Mouse (Mus musculus) heart, embryonic 11.5 days (tissue): Measurements from ENCODE around the gene Rgs18. TPM values are rescaled to one million over a fixed set of nuclear protein-coding genes. Genes with fewer than 3 reads are reported as not detected.

ENCODE experiments used
- ATAC-seq: fragments of 200-750 bp; cut with Nextera tagmentation; replicated peaks from 2 replicates; pipeline ENCODE4 v1.8.0; 2017; ENCODE audit warnings: moderate library complexity; ENCODE audit not compliant: insufficient number of reproducible peaks, low FRiP score, low TSS enrichment
- H3K27ac ChIP-seq: fragments of 300-500 bp; sonication (generic); 2 replicates; pipeline ENCODE4 v1.5.1; 2014; ENCODE audit warnings: mild to moderate bottlenecking, low read depth, low read length
- H3K27me3 ChIP-seq: fragments of 300-500 bp; sonication (generic); 2 replicates; pipeline ENCODE4 v1.6.1; 2014; ENCODE audit warnings: mild to moderate bottlenecking, low read length, mixed read lengths; ENCODE audit not compliant: control insufficient read depth, insufficient read depth
- H3K36me3 ChIP-seq: fragments of 300-500 bp; sonication (generic); 2 replicates; pipeline ENCODE4 v1.6.1; 2014; ENCODE audit warnings: mild to moderate bottlenecking, low read length, moderate library complexity, mixed read lengths; ENCODE audit not compliant: control insufficient read depth, insufficient read depth
- H3K4me1 ChIP-seq: fragments of 300-500 bp; sonication (generic); 2 replicates; pipeline ENCODE4 v1.6.1; 2014; ENCODE audit warnings: low read length; ENCODE audit not compliant: control insufficient read depth, insufficient read depth
- H3K4me2 ChIP-seq: fragments of 300-500 bp; sonication (generic); 2 replicates; pipeline ENCODE4 v1.6.1; 2014; ENCODE audit warnings: mild to moderate bottlenecking, moderate library complexity
- H3K4me3 ChIP-seq: fragments of 300-500 bp; sonication (generic); 2 replicates; pipeline ENCODE4 v1.5.1; 2014; ENCODE audit warnings: low read depth, low read length
- H3K9ac ChIP-seq: fragments of 300-500 bp; sonication (generic); 2 replicates; pipeline ENCODE4 v1.6.1; 2014; ENCODE audit warnings: mild to moderate bottlenecking, low read depth, low read length, moderate library complexity
- H3K9me3 ChIP-seq: fragments of 300-500 bp; sonication (generic); replicated peaks from 2 replicates; pipeline ENCODE4 v1.6.1; 2016; ENCODE audit warnings: low read length; ENCODE audit not compliant: control insufficient read depth
- WGBS: fragments of 180-500 bp; shearing (Covaris S2); extraction: QIAGEN DNeasy Blood & Tissue Kit; methylation state at CpG from one replicate; pipeline ENCODE4 v1.1.7; 2014; ENCODE audit not compliant: insufficient replicate concordance; 5-methylcytosine and 5-hydroxymethylcytosine counted together
- polyA plus RNA-seq: library from polyadenylated mRNA; unstranded; fragments of >200 nt; fragmentation: Nextera tagmentation; extraction: Ambion mirVana; gene quantifications from 2 replicates; pipeline ENCODE4 v1.2.1, GENCODE M21; 2014

Gene Rgs18
- polyA plus RNA-seq = 2.5 and 2.7 TPM in 2 replicates

DNA sequence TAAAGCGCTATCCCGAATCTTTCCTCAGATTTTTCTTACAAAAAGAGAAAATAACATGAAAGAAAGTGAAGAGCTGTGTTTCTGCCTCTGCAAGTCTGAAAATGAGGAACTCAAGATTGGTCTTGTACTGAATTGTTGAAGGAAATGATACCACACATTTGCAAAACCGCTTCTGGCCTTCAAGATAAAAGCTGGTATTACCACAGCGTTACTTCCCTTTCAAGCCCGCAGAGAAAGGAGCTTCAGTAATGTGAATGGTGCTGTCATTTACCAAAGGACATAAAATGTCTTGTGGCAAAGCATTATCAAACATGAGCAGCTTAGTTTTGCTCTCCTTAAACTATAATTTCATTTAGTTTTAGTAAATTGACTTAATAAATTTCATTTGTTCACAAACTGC lies at the start of gene Rgs18:
Gene Rgs18 (minus strand): TSS at position 105 of the 400 bp plus-strand sequence.
- ATAC-seq = no peak
- 71% methylated on average over 5 of the region's 5 CpGs for WGBS
- no peaks in the 10 kb centered on the region for H3K27me3 ChIP-seq
- H3K9ac ChIP-seq = no peak within 1 kb of the TSS
- no peak within 1 kb of the TSS for H3K4me2 ChIP-seq
- H3K4me3 ChIP-seq = no peak within 1 kb of the TSS
- H3K9me3 ChIP-seq = no peaks in the 10 kb centered on the region
- H3K4me1 ChIP-seq = no peaks in the 10 kb centered on the region
- no peak within 1 kb of the TSS for H3K27ac ChIP-seq
- H3K36me3 ChIP-seq = no peaks in the 10 kb centered on the region

DNA sequence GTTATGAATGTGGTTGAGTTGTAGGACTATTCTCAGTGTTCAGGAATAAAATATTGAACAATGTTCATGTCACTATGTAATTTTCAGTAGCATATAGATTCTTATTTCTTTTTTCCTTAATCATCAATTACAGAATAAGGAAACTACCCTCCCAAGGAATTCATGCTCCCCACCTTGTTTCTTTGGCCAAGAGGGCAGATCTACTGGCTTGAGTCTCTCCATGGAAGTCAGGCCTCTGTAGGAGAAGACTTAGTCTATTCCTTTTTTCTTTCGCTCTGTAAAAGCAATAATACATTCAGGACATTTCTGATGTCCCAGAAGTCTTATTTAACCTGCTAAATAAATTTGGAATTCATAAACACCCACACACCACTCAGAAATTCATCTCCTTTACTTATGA lies 841 bp downstream of the Rgs18 start:
- H3K4me2 ChIP-seq = no peak overlapping the region
- no peak overlapping the region for H3K27ac ChIP-seq
- no peaks in the 10 kb centered on the region for H3K36me3 ChIP-seq
- no peaks in the 10 kb centered on the region for H3K9me3 ChIP-seq
- WGBS = 77% methylated on average over 1 of the region's 1 CpGs
- H3K4me3 ChIP-seq = no peak overlapping the region
- no peaks in the 10 kb centered on the region for H3K27me3 ChIP-seq
- H3K4me1 ChIP-seq = no peaks in the 10 kb centered on the region
- H3K9ac ChIP-seq = no peak overlapping the region
- ATAC-seq = no peak

DNA sequence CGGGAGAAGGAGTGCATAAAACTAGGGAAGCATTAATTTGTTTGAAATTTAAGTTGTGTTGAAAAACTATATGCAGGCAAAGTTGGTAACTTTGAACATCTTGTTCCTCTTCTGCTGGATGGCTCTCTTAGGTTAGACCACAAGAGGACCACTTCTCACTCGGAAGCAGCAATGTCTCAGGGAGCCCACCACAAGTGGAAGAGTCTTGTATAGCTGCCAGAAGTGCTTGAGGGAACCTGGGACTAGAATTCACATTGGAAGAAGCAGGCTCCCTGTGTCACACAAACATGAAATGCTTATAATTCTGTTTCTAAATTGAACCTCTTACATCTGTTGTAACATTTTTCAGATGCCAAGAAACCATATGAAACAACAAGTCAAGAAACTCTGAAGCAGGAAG lies 9.0 kb downstream of the Rgs18 start:
- H3K27ac ChIP-seq = no peak overlapping the region
- H3K4me1 ChIP-seq = no peaks in the 10 kb centered on the region
- no peaks in the 10 kb centered on the region for H3K36me3 ChIP-seq
- H3K27me3 ChIP-seq = no peaks in the 10 kb centered on the region
- no peak overlapping the region for H3K4me2 ChIP-seq
- H3K4me3 ChIP-seq = no peak overlapping the region
- no peak for ATAC-seq
- WGBS = 50% methylated on average over 2 of the region's 2 CpGs
- no peaks in the 10 kb centered on the region for H3K9me3 ChIP-seq
- H3K9ac ChIP-seq = no peak overlapping the region

DNA sequence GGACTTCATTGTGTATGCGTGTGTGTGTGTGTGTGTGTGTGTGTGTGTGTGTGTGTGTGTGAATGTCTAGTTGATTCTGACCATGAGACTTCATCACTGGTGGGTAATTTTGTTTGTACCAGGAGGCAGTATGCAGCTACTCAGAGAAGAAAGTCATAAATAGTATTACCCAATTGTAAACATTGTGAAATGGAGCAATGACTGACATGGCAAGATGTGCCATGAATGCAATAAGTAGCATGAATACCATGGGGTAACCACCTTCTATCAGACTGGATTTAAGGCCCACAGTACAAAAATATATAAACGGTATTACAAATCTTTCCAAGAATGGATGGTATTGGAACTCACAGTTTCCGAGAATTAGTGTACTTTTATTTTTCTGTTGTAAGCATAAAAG lies 14.4 kb downstream of the Rgs18 start:
- Histone ChIP-seq H3K9ac (no peak overlapping the region), H3K27ac (no peak overlapping the region), H3K4me1 (no peaks in the 10 kb centered on the region), H3K36me3 (no peaks in the 10 kb centered on the region), H3K27me3 (no peaks in the 10 kb centered on the region), H3K4me3 (no peak overlapping the region), H3K9me3 (no peaks in the 10 kb centered on the region), H3K4me2 (no peak overlapping the region)
- WGBS = 77% methylated on average over 3 of the region's 3 CpGs
- ATAC-seq = no peak

DNA sequence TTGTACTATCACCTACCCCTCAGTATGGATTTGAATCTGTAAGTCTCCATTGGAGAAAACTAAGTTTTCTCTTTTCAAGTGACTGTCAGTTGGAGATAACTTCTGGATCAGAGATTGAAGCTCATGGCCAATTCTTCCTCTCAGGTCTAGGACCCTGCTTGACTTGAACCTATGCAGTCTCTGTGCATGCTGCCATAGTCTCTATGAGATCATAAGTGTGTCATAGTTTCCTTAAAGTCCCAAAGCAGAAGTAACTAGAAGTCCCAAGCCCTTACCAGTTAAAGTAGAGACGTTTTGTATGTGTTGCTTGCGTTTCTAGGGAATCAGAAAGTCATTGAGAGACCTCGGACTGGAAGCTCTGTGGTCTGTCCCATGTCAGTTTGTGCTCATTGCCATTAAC lies 24.5 kb downstream of the Rgs18 start:
- no peak for ATAC-seq
- no peak overlapping the region for H3K9ac ChIP-seq
- no peak overlapping the region for H3K4me2 ChIP-seq
- WGBS = 75% methylated on average over 3 of the region's 3 CpGs
- no peaks in the 10 kb centered on the region for H3K4me1 ChIP-seq
- no peaks in the 10 kb centered on the region for H3K9me3 ChIP-seq
- no peaks in the 10 kb centered on the region for H3K36me3 ChIP-seq
- H3K27ac ChIP-seq = no peak overlapping the region
- H3K4me3 ChIP-seq = no peak overlapping the region
- no peaks in the 10 kb centered on the region for H3K27me3 ChIP-seq

DNA sequence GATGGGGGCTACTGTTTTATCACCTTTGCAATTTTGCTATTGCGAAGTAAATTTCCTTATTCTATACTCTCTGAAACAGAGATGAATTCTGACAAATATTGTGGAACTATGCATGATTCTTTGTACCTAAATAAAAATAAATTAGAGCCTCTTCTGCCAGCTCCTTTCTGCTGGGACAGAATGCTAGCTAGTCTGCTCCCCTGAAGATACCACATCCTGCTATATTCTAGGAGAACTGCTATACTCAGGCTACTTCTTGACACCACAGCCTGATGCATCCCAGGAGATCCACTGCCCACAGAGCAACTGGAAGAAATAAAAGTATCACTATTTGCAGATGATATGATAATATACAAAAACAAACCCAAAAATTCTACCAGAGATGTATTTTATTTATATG lies 29.1 kb downstream of the Rgs18 start:
- no peak overlapping the region for H3K9ac ChIP-seq
- ATAC-seq = no peak
- 78% methylated on average over 1 of the region's 1 CpGs for WGBS

DNA sequence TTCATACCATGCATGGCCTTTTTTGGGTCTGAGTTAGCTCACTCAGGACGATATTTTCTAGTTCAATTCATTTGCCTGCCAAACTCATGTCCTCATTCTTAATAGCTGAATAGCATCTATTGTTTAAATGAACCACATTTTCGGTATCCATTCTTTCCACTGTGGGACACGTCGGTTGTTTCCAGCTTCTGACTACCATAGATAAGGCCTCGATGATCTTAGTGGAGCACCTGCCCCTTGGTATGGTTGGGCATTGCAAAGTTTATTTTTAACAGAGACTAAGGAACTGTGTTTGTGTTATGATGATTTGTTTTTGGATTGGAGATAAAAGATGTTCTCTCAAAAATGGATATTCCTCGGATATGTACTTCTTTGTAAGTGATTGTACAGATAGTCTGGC lies 37.5 kb downstream of the Rgs18 start:
- H3K9me3 ChIP-seq = no peaks in the 10 kb centered on the region
- no peak for ATAC-seq
- H3K9ac ChIP-seq = no peak overlapping the region
- H3K27ac ChIP-seq = no peak overlapping the region
- H3K36me3 ChIP-seq = no peaks in the 10 kb centered on the region
- no peak overlapping the region for H3K4me2 ChIP-seq
- 77% methylated on average over 6 of the region's 6 CpGs for WGBS
- H3K27me3 ChIP-seq = no peaks in the 10 kb centered on the region
- no peak overlapping the region for H3K4me3 ChIP-seq
- no peaks in the 10 kb centered on the region for H3K4me1 ChIP-seq

More for the DNA sequence above, 29.1 kb downstream of the Rgs18 start:
- Histone ChIP-seq H3K4me3 (no peak overlapping the region), H3K4me1 (no peaks in the 10 kb centered on the region), H3K9me3 (no peaks in the 10 kb centered on the region), H3K4me2 (no peak overlapping the region), H3K36me3 (no peaks in the 10 kb centered on the region), H3K27ac (no peak overlapping the region), H3K27me3 (no peaks in the 10 kb centered on the region)

DNA sequence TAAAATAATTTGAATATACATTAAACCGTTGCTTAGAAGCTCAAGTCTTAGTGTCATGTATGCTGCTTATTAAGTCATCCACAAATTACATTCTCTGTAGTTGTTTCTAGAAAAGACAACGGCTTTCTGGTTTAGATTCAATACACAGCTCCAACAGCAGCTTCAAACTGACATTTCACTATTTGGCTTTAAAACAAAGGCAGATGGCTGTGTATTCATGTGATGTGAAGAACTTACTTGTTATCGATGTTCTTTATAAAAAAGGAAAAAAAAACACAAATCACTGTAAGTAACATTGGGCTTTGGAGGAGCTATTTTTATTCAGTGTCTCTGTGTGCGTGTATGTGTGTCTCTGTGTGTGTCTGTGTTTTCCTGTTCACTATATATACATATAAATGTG lies 54.5 kb downstream of the Rgs18 start:
- H3K4me2 ChIP-seq = no peak overlapping the region
- no peaks in the 10 kb centered on the region for H3K9me3 ChIP-seq
- 78% methylated on average over 4 of the region's 4 CpGs for WGBS
- H3K27me3 ChIP-seq = no peaks in the 10 kb centered on the region
- H3K27ac ChIP-seq = no peak overlapping the region
- ATAC-seq = no peak
- H3K4me3 ChIP-seq = no peak overlapping the region
- H3K4me1 ChIP-seq = no peaks in the 10 kb centered on the region
- H3K9ac ChIP-seq = no peak overlapping the region
- H3K36me3 ChIP-seq = no peaks in the 10 kb centered on the region

DNA sequence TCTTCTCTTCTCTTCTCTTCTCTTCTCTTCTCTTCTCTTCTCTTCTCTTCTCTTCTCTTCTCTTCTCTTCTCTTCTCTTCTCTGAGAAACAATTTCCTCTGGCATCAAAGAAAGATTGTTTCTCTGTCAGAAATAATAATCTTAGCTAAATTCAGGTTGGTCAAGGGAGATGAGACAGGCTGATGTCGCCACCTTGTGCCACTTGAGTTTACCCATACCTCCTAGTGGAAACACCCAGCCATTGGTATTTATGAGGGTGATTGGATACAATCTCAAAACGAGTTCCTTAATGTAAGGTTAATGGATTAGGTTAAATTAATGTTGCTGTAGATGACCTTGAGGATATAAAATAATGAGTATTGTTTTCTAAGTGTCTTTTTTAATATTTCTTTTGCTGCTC lies 70.9 kb downstream of the Rgs18 start:
- Histone ChIP-seq H3K27ac (no peak overlapping the region), H3K4me2 (no peak overlapping the region), H3K36me3 (no peaks in the 10 kb centered on the region), H3K4me1 (no peaks in the 10 kb centered on the region), H3K9ac (no peak overlapping the region), H3K4me3 (no peak overlapping the region), H3K27me3 (no peaks in the 10 kb centered on the region), H3K9me3 (no peaks in the 10 kb centered on the region)
- WGBS = 60% methylated on average over 2 of the region's 2 CpGs
- ATAC-seq = no peak
